Mouse (Mus musculus): ENCODE measurements at regions not wholly inside any gene's neighbourhood (a gene's known extent, or its start where the extent isn't known, plus 50 kb on each side); places are given as distances from the start of the nearest gene placed in this dataset.

GRCm38 (mm10) chr13:51917658-51918057, 71.2 kb downstream of the Gadd45g start:
- TF ChIP-seq MYOD1 (IDR thresholded peaks at IDR 0.05; ENCODE audit: control insufficient read depth, insufficient read length, low read depth) (no peak), USF1 (IDR thresholded peaks at IDR 0.05; ENCODE audit: low read depth) (no peak), CTCF (IDR thresholded peaks at IDR 0.05; ENCODE audit: control insufficient read depth, insufficient read depth, insufficient read length) (no peak), CEBPB (IDR thresholded peaks at IDR 0.05; ENCODE audit: low read depth) (no peak)

Data from C2C12 (cell line).